Mouse (Mus musculus) heart, embryonic 14.5 days (tissue): ENCODE measurements around the gene Man2b1. TPM values are rescaled to one million over a fixed set of nuclear protein-coding genes. Genes with fewer than 3 reads are reported as not detected.
"Not testable (repeated sequence)": the region's sequence is repeated elsewhere in the genome, so short reads cannot be mapped to it uniquely, and the experiment has no call there.

Source experiments
- ATAC-seq: fragments of 200-750 bp; cut with Nextera tagmentation; 2 replicates; pipeline ENCODE4 v1.8.0; 2017; ENCODE audit warnings: low read depth, moderate TSS enrichment; ENCODE audit not compliant: insufficient number of reproducible peaks, insufficient read depth, low FRiP score
- H3K27ac ChIP-seq, 2 experiments: fragments of 200-500 bp in 1 of 2; fragments of 300-500 bp in 1 of 2; sonication (generic) in 1 of 2; replicated peaks in 1 of 2; 2 replicates each; pipeline ENCODE4 v1.5.1; 2012 to 2014; ENCODE audit warnings: low read depth in 2 of 2, low read length in 2 of 2, control low read depth in 1 of 2, mild to moderate bottlenecking in 1 of 2, mixed read lengths in 1 of 2; ENCODE audit not compliant: control insufficient read depth in 1 of 2, insufficient read depth in 1 of 2
- H3K27me3 ChIP-seq: fragments of 300-500 bp; sonication (generic); 2 replicates; pipeline ENCODE4 v1.6.1; 2014; ENCODE audit warnings: mild to moderate bottlenecking, low read length, control low read depth; ENCODE audit not compliant: control insufficient read depth, insufficient read depth
- H3K36me3 ChIP-seq: fragments of 300-500 bp; sonication (generic); 2 replicates; pipeline ENCODE4 v1.6.1; 2014; ENCODE audit warnings: mild to moderate bottlenecking, control low read depth, low read length, mixed read lengths; ENCODE audit not compliant: control insufficient read depth, insufficient read depth
- H3K4me1 ChIP-seq, 2 experiments: fragments of 200-500 bp in 1 of 2; fragments of 300-500 bp in 1 of 2; sonication (generic) in 1 of 2; 2 replicates each; pipeline ENCODE4 v1.6.1; 2012 to 2014; ENCODE audit warnings: low read length in 2 of 2, control low read depth in 1 of 2, mixed read lengths in 1 of 2; ENCODE audit not compliant: control insufficient read depth in 2 of 2, insufficient read depth in 2 of 2
- H3K4me2 ChIP-seq: fragments of 300-500 bp; sonication (generic); 2 replicates; pipeline ENCODE4 v1.6.1; 2014; ENCODE audit warnings: mild to moderate bottlenecking, low read length
- H3K4me3 ChIP-seq, 2 experiments: fragments of 200-500 bp in 1 of 2; fragments of 300-500 bp in 1 of 2; sonication (generic) in 1 of 2; 2 replicates each; pipeline ENCODE4 v1.5.1; 2012 to 2014; ENCODE audit warnings: low read length in 2 of 2, mild to moderate bottlenecking in 2 of 2, control low read depth in 1 of 2, low read depth in 1 of 2, moderate library complexity in 1 of 2; ENCODE audit not compliant: control insufficient read depth in 1 of 2, insufficient read depth in 1 of 2
- H3K9ac ChIP-seq: fragments of 300-500 bp; sonication (generic); 2 replicates; pipeline ENCODE4 v1.6.1; 2014; ENCODE audit warnings: mild to moderate bottlenecking, low read length
- H3K9me3 ChIP-seq: fragments of 300-500 bp; sonication (generic); 2 replicates; pipeline ENCODE4 v1.6.1; 2016; ENCODE audit warnings: low read length, control low read depth; ENCODE audit not compliant: control insufficient read depth
- WGBS: fragments of 180-500 bp; shearing (Covaris S2); extraction: QIAGEN DNeasy Blood & Tissue Kit; methylation state at CpG from one replicate; pipeline ENCODE4 v1.1.7; 2014; 5-methylcytosine and 5-hydroxymethylcytosine counted together
- polyA plus RNA-seq: library from polyadenylated mRNA; unstranded; fragments of >200 nt; fragmentation: Nextera tagmentation; extraction: Ambion mirVana; gene quantifications from 2 replicates; pipeline ENCODE4 v1.2.1, GENCODE M21; 2014

Man2b1 gene
- polyA plus RNA-seq, 1 experiment from 2014 or later = 35.7 TPM

- Histone ChIP-seq H3K4me2 (no peak overlapping the region), H3K4me1 (no peaks in the 10 kb centered on the region), H3K27me3 (no peaks in the 10 kb centered on the region), H3K9me3 (no peaks in the 10 kb centered on the region; the same call in 1 of the 2 replicates), H3K27ac (no peak overlapping the region), H3K4me3 (no peak overlapping the region), H3K36me3 (peaks cover 60% of the 10 kb centered on the region), H3K9ac (no peak overlapping the region)
- WGBS = 84% methylated on average over 4 of the region's 4 CpGs
- no peak for ATAC-seq
Observed at GRCm38 (mm10) chr8:85096850-85097249, 13.8 kb downstream of the Man2b1 start.

DNA sequence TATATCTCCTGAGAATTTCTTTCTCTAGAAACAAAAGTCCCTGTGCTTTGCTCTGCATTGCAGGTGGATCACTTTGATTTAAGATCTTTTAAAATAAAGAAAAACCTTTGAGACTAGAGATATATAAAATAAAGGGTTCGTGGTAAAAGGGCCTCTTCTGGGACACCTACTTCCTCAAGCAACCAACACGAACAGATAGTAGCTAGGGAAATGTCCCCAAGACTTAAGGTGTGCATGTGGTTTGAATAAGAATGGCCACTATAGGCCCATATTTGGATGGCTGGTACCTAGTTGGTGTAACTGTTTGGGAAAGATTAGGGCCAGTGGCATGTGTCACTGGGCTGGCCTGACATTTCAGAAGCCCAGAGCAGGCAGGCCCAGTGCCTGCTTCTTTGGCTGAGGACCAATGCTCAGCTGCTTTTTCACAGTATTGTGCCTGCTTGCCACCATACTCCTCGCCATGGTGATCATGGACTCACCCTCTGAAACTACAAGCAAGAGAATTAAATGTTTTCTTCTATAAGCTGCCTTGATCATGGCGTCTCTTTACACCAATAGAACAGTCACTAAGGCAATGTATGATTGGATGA, 17.1 kb downstream of the Man2b1 start:
- H3K27ac ChIP-seq = no peak overlapping the region
- no peak overlapping the region for H3K4me3 ChIP-seq
- no peaks in the 10 kb centered on the region; the same call in 1 of the 2 replicates for H3K9me3 ChIP-seq
- no peak overlapping the region for H3K9ac ChIP-seq
- no peaks in the 10 kb centered on the region for H3K27me3 ChIP-seq
- peaks cover 33% of the 10 kb centered on the region for H3K36me3 ChIP-seq
- no peak overlapping the region for H3K4me2 ChIP-seq
- 81% methylated on average over 4 of the region's 4 CpGs for WGBS
- no peak for ATAC-seq
- H3K4me1 ChIP-seq = no peaks in the 10 kb centered on the region

GRCm38 (mm10) chr8:85113241-85113640, 30.2 kb downstream of the Man2b1 start:
- Histone ChIP-seq H3K4me3 (no peak overlapping the region), H3K27me3 (no peaks in the 10 kb centered on the region), H3K27ac (no peak overlapping the region), H3K9ac (no peak overlapping the region), H3K9me3 (peaks cover 10% of the 10 kb centered on the region), H3K4me2 (no peak overlapping the region), H3K4me1 (no peaks in the 10 kb centered on the region), H3K36me3 (peaks cover 19% of the 10 kb centered on the region)
- ATAC-seq = no peak
- WGBS = 88% methylated on average over 10 of the region's 10 CpGs

GRCm38 (mm10) chr8:85115501-85115900, 32.4 kb downstream of the Man2b1 start:
- no peak overlapping the region for H3K27ac ChIP-seq
- H3K4me3 ChIP-seq = no peak overlapping the region
- WGBS = 71% methylated on average over 4 of the region's 4 CpGs
- ATAC-seq = no peak
- no peak overlapping the region for H3K4me2 ChIP-seq
- no peak overlapping the region for H3K9ac ChIP-seq
- peaks cover 5% of the 10 kb centered on the region; the same call in 1 of the 2 replicates for H3K9me3 ChIP-seq
- peaks cover 8% of the 10 kb centered on the region for H3K36me3 ChIP-seq
- no peaks in the 10 kb centered on the region for H3K27me3 ChIP-seq
- 0 out of 4 replicates have a peak, but pooled peaks cover 0 to 3% of the 10 kb centered on the region in 2 experiments for H3K4me1 ChIP-seq

DNA sequence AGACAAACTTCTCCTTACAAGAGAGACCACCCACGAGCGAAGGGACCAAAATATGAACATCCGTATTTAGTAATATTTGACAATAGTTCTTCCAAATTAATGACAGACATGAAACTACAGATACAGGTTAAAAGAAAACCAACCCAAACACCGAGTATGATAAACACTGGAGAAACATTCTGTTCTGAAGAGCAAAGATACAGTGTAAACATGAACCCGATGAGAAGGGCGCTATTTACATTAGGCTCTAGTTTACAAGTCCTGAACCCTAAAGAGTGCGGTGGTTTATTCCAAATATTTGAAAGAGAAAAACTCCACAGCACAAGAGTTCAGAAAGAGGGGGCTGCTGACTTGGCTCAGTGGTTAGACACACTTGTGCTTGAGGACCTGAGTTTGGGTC, 33.9 kb downstream of the Man2b1 start:
- Histone ChIP-seq H3K4me2 (no peak overlapping the region), H3K27ac (no peak overlapping the region), H3K36me3 (no peaks in the 10 kb centered on the region), H3K4me1 (0 out of 4 replicates have a peak, but pooled peaks cover 0 to 3% of the 10 kb centered on the region in 2 experiments), H3K9me3 (no peaks in the 10 kb centered on the region), H3K27me3 (no peaks in the 10 kb centered on the region), H3K4me3 (no peak overlapping the region), H3K9ac (no peak overlapping the region)
- WGBS = 88% methylated on average over 7 of the region's 7 CpGs
- no peak for ATAC-seq

- Histone ChIP-seq H3K4me1 (0 out of 4 replicates have a peak, but pooled peaks cover 0 to 3% of the 10 kb centered on the region in 2 experiments), H3K4me2 (peak overlapping the region; percentile 89), H3K9me3 (no peaks in the 10 kb centered on the region), H3K9ac (peak overlapping the region; percentile 83), H3K27me3 (no peaks in the 10 kb centered on the region), H3K36me3 (no peaks in the 10 kb centered on the region), H3K27ac (peak overlapping the region in 1 of 2 experiments; percentile 49; a peak in 1 of 4 replicates), H3K4me3 (peak overlapping the region; percentile 67 to 91)
- peak; percentile 81 for ATAC-seq
- WGBS = 8% methylated on average over 37 of the region's 37 CpGs
Observed at GRCm38 (mm10) chr8:85119052-85119981, 36.2 kb downstream of the Man2b1 start.

DNA sequence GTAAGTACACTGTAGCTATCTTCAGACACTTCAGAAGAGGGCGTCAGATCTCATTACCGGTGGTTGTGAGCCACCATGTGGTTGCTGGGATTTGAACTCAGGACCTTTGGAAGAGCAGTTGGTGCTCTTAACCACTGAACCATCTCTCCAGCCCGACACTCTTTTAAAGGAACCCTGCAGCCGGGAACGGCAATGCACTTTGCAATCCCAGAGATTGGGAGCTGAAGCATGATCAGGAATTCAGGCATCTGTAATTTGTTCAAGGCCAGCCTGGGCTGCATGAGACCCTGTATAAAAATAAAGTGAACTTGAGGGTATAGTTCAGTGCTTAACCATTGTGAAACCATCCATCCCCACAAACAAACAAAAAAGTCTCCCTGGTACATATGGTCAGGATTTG, 37.2 kb downstream of the Man2b1 start:
- not testable (repeated sequence) for H3K27me3 ChIP-seq, H3K4me1 ChIP-seq, H3K36me3 ChIP-seq, H3K4me3 ChIP-seq, H3K4me2 ChIP-seq, ATAC-seq, H3K27ac ChIP-seq, H3K9me3 ChIP-seq, H3K9ac ChIP-seq
- WGBS = 78% methylated on average over 5 of the region's 5 CpGs
